Mouse (Mus musculus) embryonic facial prominence, embryonic 14.5 days (tissue): ENCODE data around the gene Eno2. TPM values are rescaled to one million over a fixed set of nuclear protein-coding genes. Genes with fewer than 3 reads are reported as not detected.

Source experiments
- ATAC-seq: fragments of 200-750 bp; cut with Nextera tagmentation; 2 replicates; pipeline ENCODE4 v1.8.0; 2017; ENCODE audit warnings: low read depth, moderate number of reproducible peaks, moderate TSS enrichment
- DNase-seq: peaks from one replicate; pipeline ENCODE4 v3.0.0-alpha.2; 2015; ENCODE audit warnings: low spot score
- H3K27ac ChIP-seq: fragments of 300-500 bp; sonication (generic); replicated peaks from 2 replicates; pipeline ENCODE4 v1.5.1; 2014; ENCODE audit warnings: low read depth, mild to moderate bottlenecking, low read length, moderate library complexity
- H3K27me3 ChIP-seq: fragments of 300-500 bp; sonication (generic); replicated peaks from 2 replicates; pipeline ENCODE4 v1.6.1; 2014; ENCODE audit warnings: low read length; ENCODE audit not compliant: control insufficient read depth, insufficient read depth
- H3K36me3 ChIP-seq: fragments of 300-500 bp; sonication (generic); 2 replicates; pipeline ENCODE4 v1.6.1; 2014; ENCODE audit warnings: low read length, mixed read lengths; ENCODE audit not compliant: control insufficient read depth, insufficient read depth
- H3K4me1 ChIP-seq: fragments of 300-500 bp; sonication (generic); 2 replicates; pipeline ENCODE4 v1.6.1; 2014; ENCODE audit warnings: antibody characterized with exemption, low read length; ENCODE audit not compliant: control insufficient read depth, insufficient read depth
- H3K4me2 ChIP-seq: fragments of 300-500 bp; sonication (generic); 2 replicates; pipeline ENCODE4 v1.6.1; 2014; ENCODE audit warnings: low read depth, mild to moderate bottlenecking, low read length, moderate library complexity, mixed read lengths
- H3K4me3 ChIP-seq: fragments of 300-500 bp; sonication (generic); 2 replicates; pipeline ENCODE4 v1.5.1; 2014; ENCODE audit warnings: low read depth, mild to moderate bottlenecking, low read length
- H3K9ac ChIP-seq: fragments of 300-500 bp; sonication (generic); 2 replicates; pipeline ENCODE4 v1.6.1; 2014; ENCODE audit warnings: low read depth, mild to moderate bottlenecking, low read length, moderate library complexity, mixed read lengths
- H3K9me3 ChIP-seq: fragments of 300-500 bp; sonication (generic); 2 replicates; pipeline ENCODE4 v1.6.1; 2016; ENCODE audit warnings: low read length; ENCODE audit not compliant: control insufficient read depth
- WGBS: fragments of 180-500 bp; shearing (Covaris S2); extraction: QIAGEN DNeasy Blood & Tissue Kit; methylation state at CpG from one replicate; pipeline ENCODE4 v1.1.7; 2014; 5-methylcytosine and 5-hydroxymethylcytosine counted together
- polyA plus RNA-seq: library from polyadenylated mRNA; unstranded; fragments of >200 nt; fragmentation: Nextera tagmentation; extraction: Ambion mirVana; gene quantifications from 2 replicates; pipeline ENCODE4 v1.2.1, GENCODE M21; 2014

Eno2 gene
- polyA plus RNA-seq: 10.4 and 11.2 TPM in 2 replicates

GRCm38 (mm10) chr6:124769101-124769765, at the start of gene Eno2:
Gene Eno2 (minus strand): TSS chr6:124769673.
- ATAC-seq (peak; percentile 71), DNase-seq (peak; percentile 85)
- WGBS: 1% methylated on average over 33 of the region's 54 CpGs
- peak within 1 kb of the TSS; percentile 60 for H3K4me3 ChIP-seq
- H3K9me3 ChIP-seq: no peaks in the 10 kb centered on the region
- no peak within 1 kb of the TSS for H3K27ac ChIP-seq
- H3K27me3 ChIP-seq: no peaks in the 10 kb centered on the region
- H3K36me3 ChIP-seq: no peaks in the 10 kb centered on the region
- H3K9ac ChIP-seq: peak within 1 kb of the TSS; percentile 69
- H3K4me2 ChIP-seq: peak within 1 kb of the TSS; percentile 91
- H3K4me1 ChIP-seq: peaks cover 14% of the 10 kb centered on the region

- Histone ChIP-seq H3K9me3 (no peaks in the 10 kb centered on the region), H3K9ac (no peak overlapping the region), H3K4me1 (no peaks in the 10 kb centered on the region), H3K27me3 (no peaks in the 10 kb centered on the region), H3K4me2 (no peak overlapping the region), H3K36me3 (peaks cover 70% of the 10 kb centered on the region), H3K4me3 (no peak overlapping the region), H3K27ac (no peak overlapping the region)
- DNase-seq: no peak
- WGBS: 89% methylated on average over 8 of the region's 8 CpGs
- ATAC-seq: no peak
Observed at GRCm38 (mm10) chr6:124817971-124818370, 48.5 kb upstream of the Eno2 start.

GRCm38 (mm10) chr6:124817563-124817962, 48.1 kb upstream of the Eno2 start:
- WGBS: 94% methylated on average over 8 of the region's 8 CpGs
- no peak overlapping the region for H3K27ac ChIP-seq
- no peak overlapping the region for H3K9ac ChIP-seq
- ATAC-seq (no peak), DNase-seq (no peak)
- H3K9me3 ChIP-seq: no peaks in the 10 kb centered on the region
- H3K36me3 ChIP-seq: peaks cover 67% of the 10 kb centered on the region
- no peaks in the 10 kb centered on the region for H3K4me1 ChIP-seq
- H3K27me3 ChIP-seq: no peaks in the 10 kb centered on the region
- no peak overlapping the region for H3K4me2 ChIP-seq
- H3K4me3 ChIP-seq: no peak overlapping the region

- no peak overlapping the region for H3K9ac ChIP-seq
- no peak for DNase-seq
- no peaks in the 10 kb centered on the region for H3K27me3 ChIP-seq
- H3K4me1 ChIP-seq: peaks cover under 1% of the 10 kb centered on the region; the same call in 1 of the 2 replicates
- H3K4me2 ChIP-seq: no peak overlapping the region
- H3K27ac ChIP-seq: no peak overlapping the region
- 97% methylated on average over 11 of the region's 11 CpGs for WGBS
- H3K36me3 ChIP-seq: peaks cover 67% of the 10 kb centered on the region
- no peaks in the 10 kb centered on the region for H3K9me3 ChIP-seq
- no peak for ATAC-seq
- no peak overlapping the region for H3K4me3 ChIP-seq
Observed at GRCm38 (mm10) chr6:124817125-124817524, 47.7 kb upstream of the Eno2 start.

GRCm38 (mm10) chr6:124816611-124817010, 47.1 kb upstream of the Eno2 start:
- 91% methylated on average over 4 of the region's 4 CpGs for WGBS

GRCm38 (mm10) chr6:124814858-124815774, 45.6 kb upstream of the Eno2 start:
- ATAC-seq (no peak), DNase-seq (no peak)
- Histone ChIP-seq H3K27me3 (no peaks in the 10 kb centered on the region), H3K9ac (no peak overlapping the region), H3K4me2 (no peak overlapping the region), H3K4me3 (no peak overlapping the region), H3K27ac (no peak overlapping the region), H3K9me3 (no peaks in the 10 kb centered on the region), H3K4me1 (peaks cover 5% of the 10 kb centered on the region), H3K36me3 (peaks cover 64% of the 10 kb centered on the region)
- WGBS: 70% methylated on average over 9 of the region's 9 CpGs

More at GRCm38 (mm10) chr6:124816611-124817010, 47.1 kb upstream of the Eno2 start:
- Histone ChIP-seq H3K36me3 (peaks cover 67% of the 10 kb centered on the region), H3K27me3 (no peaks in the 10 kb centered on the region), H3K4me3 (no peak overlapping the region), H3K4me2 (no peak overlapping the region), H3K4me1 (peaks cover 3% of the 10 kb centered on the region; the same call in 1 of the 2 replicates), H3K9ac (no peak overlapping the region), H3K9me3 (no peaks in the 10 kb centered on the region), H3K27ac (no peak overlapping the region)
- no peak for ATAC-seq
- no peak for DNase-seq

- WGBS: 44% methylated on average over 7 of the region's 8 CpGs
- Histone ChIP-seq H3K9ac (peak overlapping the region; percentile 31; the same call in 1 of the 2 replicates), H3K36me3 (peaks cover 58% of the 10 kb centered on the region)
Observed at GRCm38 (mm10) chr6:124814448-124814847, 45.0 kb upstream of the Eno2 start.

GRCm38 (mm10) chr6:124813933-124814332, 44.5 kb upstream of the Eno2 start, which contains the start of gene Tpi1:
Gene Tpi1 (minus strand): TSS chr6:124814296.
- H3K9ac ChIP-seq: peak within 1 kb of the TSS; percentile 85
- peak within 1 kb of the TSS; percentile 72 for H3K4me3 ChIP-seq
- H3K4me2 ChIP-seq: peak within 1 kb of the TSS; percentile 88
- H3K27me3 ChIP-seq: no peaks in the 10 kb centered on the region
- peak; percentile 95 for DNase-seq
- H3K4me1 ChIP-seq: peaks cover 11% of the 10 kb centered on the region
- H3K36me3 ChIP-seq: peaks cover 53% of the 10 kb centered on the region
- peak; percentile 90 for ATAC-seq
- under 1% methylated on average over 22 of the region's 22 CpGs for WGBS
- H3K9me3 ChIP-seq: no peaks in the 10 kb centered on the region
- H3K27ac ChIP-seq: peak within 1 kb of the TSS; percentile 89

More at GRCm38 (mm10) chr6:124814448-124814847, 45.0 kb upstream of the Eno2 start:
- no peaks in the 10 kb centered on the region for H3K9me3 ChIP-seq
- H3K27ac ChIP-seq: peak overlapping the region; percentile 89; the same call in 1 of the 2 replicates
- H3K4me2 ChIP-seq: peak overlapping the region; percentile 88
- DNase-seq: no peak
- peak; percentile 19; the same call in 1 of the 2 replicates for ATAC-seq
- peaks cover 11% of the 10 kb centered on the region for H3K4me1 ChIP-seq
- peak overlapping the region; percentile 72 for H3K4me3 ChIP-seq
- no peaks in the 10 kb centered on the region for H3K27me3 ChIP-seq
